Mouse (Mus musculus) inflammation-experienced regulatory T-cells, adult 16 weeks (primary cell): ENCODE data around the gene Gm9758. TPM values are rescaled to one million over a fixed set of nuclear protein-coding genes. Genes with fewer than 3 reads are reported as not detected.

Experiments used
- polyA plus RNA-seq: library from polyadenylated mRNA; unstranded; fragments of 100-300 nt; shearing (Covaris generic); gene quantifications from one replicate; pipeline ENCODE4 v1.2.1, GENCODE M21; 2017

Gm9758 gene
- not detected for polyA plus RNA-seq

GRCm38 (mm10) chr5:14914799-14915198 lies at the start of gene Gm9758:
Gene Gm9758 (minus strand): TSS chr5:14914899.

GRCm38 (mm10) chr5:14938329-14938728 lies 23.6 kb upstream of the Gm9758 start, which contains the start of gene Speer4e:
Gene Speer4e (minus strand): TSS chr5:14938429.

Other genes with a start within 250 kb of the Gm9758 start
- gene Speer4e, start 23.5 kb upstream of the Gm9758 start, polyA plus RNA-seq = not detected
- gene Gm10354, start 64.0 kb upstream of the Gm9758 start, polyA plus RNA-seq = not detected
- gene Gm17019, start 118.1 kb upstream of the Gm9758 start, polyA plus RNA-seq = not detected